Mouse (Mus musculus) monocyte, adult 2 months (primary cell): ENCODE measurements at regions not wholly inside any gene's neighbourhood (a gene's known extent, or its start where the extent isn't known, plus 50 kb on each side); places are given as distances from the start of the nearest gene placed in this dataset.

Experiments
- DNase-seq, 2 experiments: peaks; one replicate each; pipeline ENCODE4 v3.0.0; 2022; ENCODE audit warnings: low spot score in 2 of 2, low read depth in 1 of 2

- no peak for DNase-seq
Measured at GRCm38 (mm10) chr9:61315371-61316298, 56.5 kb upstream of the Tle3 start.

- no peak for DNase-seq
Measured at GRCm38 (mm10) chr9:61316442-61316841, 55.7 kb upstream of the Tle3 start.

- no peak for DNase-seq
Measured at GRCm38 (mm10) chr9:61319721-61320120, 52.4 kb upstream of the Tle3 start.

GRCm38 (mm10) chr9:61321314-61321713 lies 50.9 kb upstream of the Tle3 start:
- DNase-seq = no peak

- DNase-seq = peak in 1 of 2 experiments; percentile 13
Measured at GRCm38 (mm10) chr9:61321825-61322224, 50.3 kb upstream of the Tle3 start.

- peak in 1 of 2 experiments; percentile 34 for DNase-seq
Measured at GRCm38 (mm10) chr9:61322333-61322732, 49.8 kb upstream of the Tle3 start.
